Mouse (Mus musculus) stomach, postnatal 0 days (tissue): ENCODE results near the gene Ptges3. TPM values are rescaled to one million over a fixed set of nuclear protein-coding genes. Genes with fewer than 3 reads are reported as not detected.
A peak's percentile ranks its signal among the peaks of the same experiment; 100 is the strongest.

Experiments used
- ATAC-seq: fragments of 200-750 bp; cut with Nextera tagmentation; 2 replicates; pipeline ENCODE4 v1.8.0; 2017; ENCODE audit not compliant: low FRiP score, low TSS enrichment
- DNase-seq: peaks from one replicate; pipeline ENCODE4 v3.0.0-alpha.2; 2016; ENCODE audit warnings: low spot score
- H3K27ac ChIP-seq: fragments of 300-500 bp; sonication (generic); replicated peaks from 2 replicates; pipeline ENCODE4 v1.5.1; 2014; ENCODE audit warnings: mild to moderate bottlenecking, control low read depth
- H3K27me3 ChIP-seq: fragments of 300-500 bp; sonication (generic); 2 replicates; pipeline ENCODE4 v1.6.1; 2014; ENCODE audit warnings: low read length; ENCODE audit not compliant: control insufficient read depth, insufficient read depth
- H3K36me3 ChIP-seq: fragments of 300-500 bp; sonication (generic); 2 replicates; pipeline ENCODE4 v1.6.1; 2014; ENCODE audit warnings: low read length, mixed read lengths; ENCODE audit not compliant: control insufficient read depth, insufficient read depth
- H3K4me1 ChIP-seq: fragments of 300-500 bp; sonication (generic); replicated peaks from 2 replicates; pipeline ENCODE4 v1.6.1; 2014; ENCODE audit warnings: antibody characterized with exemption; ENCODE audit not compliant: control insufficient read depth, insufficient read depth
- H3K4me2 ChIP-seq: fragments of 300-500 bp; sonication (generic); replicated peaks from 2 replicates; pipeline ENCODE4 v1.6.1; 2014; ENCODE audit warnings: low read depth, mild to moderate bottlenecking, control low read depth, moderate library complexity
- H3K4me3 ChIP-seq: fragments of 300-500 bp; sonication (generic); 2 replicates; pipeline ENCODE4 v1.5.1; 2014; ENCODE audit warnings: low read depth, low read length, control low read depth
- H3K9ac ChIP-seq: fragments of 300-500 bp; sonication (generic); 2 replicates; pipeline ENCODE4 v1.6.1; 2014; ENCODE audit warnings: mild to moderate bottlenecking, low read length, control low read depth, mixed read lengths
- H3K9me3 ChIP-seq: fragments of 300-500 bp; sonication (generic); 2 replicates; pipeline ENCODE4 v1.6.1; 2016; ENCODE audit warnings: low read length; ENCODE audit not compliant: control insufficient read depth
- CTCF ChIP-seq: IDR thresholded peaks from 2 replicates; pipeline ENCODE4 v1.5.1; 2016; ENCODE audit warnings: antibody characterized with exemption, low read depth, mild to moderate bottlenecking, moderate library complexity
- EP300 ChIP-seq: optimal IDR thresholded peaks from 2 replicates; pipeline ENCODE3; 2016; ENCODE audit warnings: antibody characterized with exemption
- WGBS: fragments of 180-500 bp; shearing (Covaris S2); extraction: QIAGEN DNeasy Blood & Tissue Kit; methylation state at CpG from one replicate; pipeline ENCODE4 v1.1.7; 2014; 5-methylcytosine and 5-hydroxymethylcytosine counted together
- polyA plus RNA-seq: library from polyadenylated mRNA; unstranded; fragments of >200 nt; fragmentation: Nextera tagmentation; extraction: Ambion mirVana; gene quantifications from 2 replicates; pipeline ENCODE4 v1.2.1, GENCODE M21; 2015

The Ptges3 gene
- polyA plus RNA-seq, 1 experiment from 2014 or later: 316 TPM

GRCm38 (mm10) chr10:128030860-128031259 is 27.9 kb upstream of the Ptges3 start:
- DNase-seq (no peak), ATAC-seq (no peak)
- Histone ChIP-seq H3K36me3 (peaks cover 4% of the 10 kb centered on the region; the same call in 1 of the 2 replicates), H3K9ac (no peak overlapping the region), H3K4me3 (no peak overlapping the region), H3K9me3 (no peaks in the 10 kb centered on the region), H3K4me1 (no peaks in the 10 kb centered on the region; the same call in 1 of the 2 replicates), H3K4me2 (no peak overlapping the region), H3K27ac (no peak overlapping the region), H3K27me3 (no peaks in the 10 kb centered on the region)
- WGBS: 56% methylated on average over 2 of the region's 2 CpGs
- TF ChIP-seq CTCF (no peak), EP300 (no peak)

DNA sequence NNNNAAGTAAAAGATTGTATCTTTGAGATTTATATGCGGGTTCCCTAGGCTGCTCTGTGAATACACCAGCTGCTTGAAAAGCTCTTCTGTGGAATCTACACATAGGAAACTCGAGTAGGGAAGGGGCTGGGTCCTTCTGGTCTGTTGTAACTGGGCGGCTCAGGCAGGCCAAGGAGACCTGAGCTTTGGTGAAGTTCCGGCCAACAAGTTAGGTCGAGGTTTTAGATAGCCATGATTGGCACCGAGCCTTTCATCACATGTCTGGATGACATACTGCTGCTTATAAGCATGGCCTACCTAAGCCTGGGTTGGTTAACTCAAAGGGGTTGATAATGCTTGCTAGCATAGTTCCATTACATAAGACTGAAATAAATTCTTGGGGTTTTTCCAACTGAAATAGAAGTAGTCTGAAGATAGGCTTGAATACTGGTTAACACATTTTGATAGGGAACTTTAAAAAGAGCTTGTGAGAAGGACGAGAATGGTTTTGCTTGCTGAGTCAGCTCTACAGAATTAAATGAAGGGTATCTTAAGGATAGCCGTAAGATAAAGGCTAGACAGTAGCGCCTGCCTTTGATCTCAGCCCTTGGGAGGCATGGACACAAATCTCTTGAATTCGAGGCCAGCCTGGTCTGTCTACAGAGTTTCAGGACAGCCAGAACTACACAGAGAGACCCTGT is 21.9 kb upstream of the Ptges3 start:
- Histone ChIP-seq H3K4me2 (peak overlapping the region; percentile 70), H3K36me3 (peaks cover 14% of the 10 kb centered on the region), H3K4me3 (peak overlapping the region; percentile 98), H3K9ac (peak overlapping the region; percentile 100), H3K27ac (peak overlapping the region; percentile 97), H3K4me1 (peaks cover 8% of the 10 kb centered on the region), H3K27me3 (no peaks in the 10 kb centered on the region), H3K9me3 (no peaks in the 10 kb centered on the region)
- peak; percentile 66 for DNase-seq
- TF ChIP-seq CTCF: no peak
- no peak for TF ChIP-seq EP300
- WGBS: 3% methylated on average over 10 of the region's 10 CpGs
- peak; percentile 44 for ATAC-seq

- peak overlapping the region; percentile 25; the same call in 1 of the 2 replicates for H3K4me2 ChIP-seq
- no peak for TF ChIP-seq CTCF
- no peak for TF ChIP-seq EP300
- H3K27me3 ChIP-seq: no peaks in the 10 kb centered on the region
- peaks cover 8% of the 10 kb centered on the region for H3K4me1 ChIP-seq
- no peak overlapping the region for H3K4me3 ChIP-seq
- H3K9me3 ChIP-seq: no peaks in the 10 kb centered on the region
- H3K36me3 ChIP-seq: peaks cover 14% of the 10 kb centered on the region
- ATAC-seq (no peak), DNase-seq (no peak)
- H3K27ac ChIP-seq: 0 out of 2 replicates have a peak overlapping the region, but pooled peaks have one; percentile 18
- WGBS: 47% methylated on average over 3 of the region's 3 CpGs
- H3K9ac ChIP-seq: peak overlapping the region; percentile 27; the same call in 1 of the 2 replicates
These were observed 20.8 kb upstream of the Ptges3 start for GRCm38 (mm10) chr10:128037921-128038320.

DNA sequence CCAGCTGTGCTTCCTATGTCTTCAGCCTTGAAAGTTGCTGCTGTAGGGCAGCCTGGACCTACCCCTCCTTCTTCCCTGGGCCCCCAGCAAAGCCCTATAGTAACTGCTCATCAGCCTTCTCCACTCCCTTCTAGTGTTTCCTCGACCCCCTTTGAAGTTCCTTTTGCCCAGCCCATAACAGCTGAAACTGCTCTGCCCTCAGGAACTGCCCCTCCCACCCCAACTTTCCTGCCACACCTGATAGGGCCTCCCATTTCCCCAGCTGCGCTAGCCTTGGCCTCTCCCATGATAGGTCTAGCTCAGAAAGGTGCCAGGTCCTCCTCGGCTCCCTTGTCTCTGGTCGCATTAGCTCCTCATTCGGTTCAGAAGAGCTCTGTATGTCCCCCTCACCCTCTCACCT is 19.6 kb upstream of the Ptges3 start:
- Histone ChIP-seq H3K27ac (peak overlapping the region; percentile 24; the same call in 1 of the 2 replicates), H3K9me3 (no peaks in the 10 kb centered on the region), H3K27me3 (no peaks in the 10 kb centered on the region), H3K36me3 (peaks cover 14% of the 10 kb centered on the region), H3K4me2 (no peak overlapping the region), H3K4me3 (no peak overlapping the region), H3K4me1 (peaks cover 8% of the 10 kb centered on the region), H3K9ac (0 out of 2 replicates have a peak overlapping the region, but pooled peaks have one; percentile 18)
- ATAC-seq (no peak), DNase-seq (peak; percentile 32)
- TF ChIP-seq CTCF: no peak
- TF ChIP-seq EP300: no peak
- 35% methylated on average over 5 of the region's 5 CpGs for WGBS

- TF ChIP-seq EP300: no peak
- TF ChIP-seq CTCF: no peak
- H3K27ac ChIP-seq: peak overlapping the region; percentile 24; the same call in 1 of the 2 replicates
These were observed 18.9 kb upstream of the Ptges3 start for GRCm38 (mm10) chr10:128039858-128040257.

GRCm38 (mm10) chr10:128040293-128040692 is 18.5 kb upstream of the Ptges3 start:
- H3K36me3 ChIP-seq: peaks cover 20% of the 10 kb centered on the region
- no peak overlapping the region for H3K4me2 ChIP-seq
- DNase-seq: no peak
- no peak overlapping the region for H3K27ac ChIP-seq
- peaks cover 8% of the 10 kb centered on the region; the same call in 1 of the 2 replicates for H3K4me1 ChIP-seq
- ATAC-seq: no peak
- no peaks in the 10 kb centered on the region for H3K27me3 ChIP-seq
- no peak overlapping the region for H3K9ac ChIP-seq
- TF ChIP-seq EP300 (no peak), CTCF (no peak)
- 87% methylated on average over 5 of the region's 5 CpGs for WGBS
- no peaks in the 10 kb centered on the region for H3K9me3 ChIP-seq
- no peak overlapping the region for H3K4me3 ChIP-seq

More at GRCm38 (mm10) chr10:128039858-128040257, 18.9 kb upstream of the Ptges3 start:
- WGBS: 51% methylated on average over 3 of the region's 3 CpGs
- DNase-seq (peak; percentile 28), ATAC-seq (no peak)
- H3K9me3 ChIP-seq: no peaks in the 10 kb centered on the region
- H3K27me3 ChIP-seq: no peaks in the 10 kb centered on the region
- peaks cover 8% of the 10 kb centered on the region; the same call in 1 of the 2 replicates for H3K4me1 ChIP-seq
- no peak overlapping the region for H3K9ac ChIP-seq
- no peak overlapping the region for H3K4me2 ChIP-seq
- no peak overlapping the region for H3K4me3 ChIP-seq
- H3K36me3 ChIP-seq: peaks cover 20% of the 10 kb centered on the region
